Mouse (Mus musculus) MEL (cell line): ENCODE measurements at regions not wholly inside any gene's neighbourhood (a gene's known extent, or its start where the extent isn't known, plus 50 kb on each side); places are given as distances from the start of the nearest gene placed in this dataset.

Experiments used
- DNase-seq: peaks from one replicate; pipeline ENCODE4 v3.0.0; 2011; ENCODE audit warnings: low read depth, low spot score
- H3K27ac ChIP-seq: 2 replicates; pipeline ENCODE4 v1.5.1; 2012; ENCODE audit warnings: low read depth, mild to moderate bottlenecking, control low read depth, low read length, moderate library complexity; ENCODE audit not compliant: control insufficient read depth
- H3K27me3 ChIP-seq, 2 experiments: fragments of 150-350 bp in 1 of 2; sonication (generic) in 1 of 2; 2 replicates each; pipeline ENCODE4 v1.6.1; 2012; ENCODE audit warnings: low read length in 2 of 2, mild to moderate bottlenecking in 2 of 2, improper control_type of control experiment in 1 of 2, moderate library complexity in 1 of 2; ENCODE audit not compliant: insufficient read depth in 2 of 2, control insufficient read depth in 1 of 2
- H3K36me3 ChIP-seq, 2 experiments: 2 replicates each; pipeline ENCODE4 v1.6.1; 2012 to 2014; ENCODE audit warnings: low read length in 2 of 2, improper control_type of control experiment in 1 of 2, inconsistent platforms in 1 of 2, mild to moderate bottlenecking in 1 of 2; ENCODE audit not compliant: insufficient read depth in 2 of 2, control insufficient read depth in 1 of 2
- H3K4me1 ChIP-seq, 2 experiments: fragments of 150-350 bp in 1 of 2; sonication (generic) in 1 of 2; 2 replicates each; pipeline ENCODE4 v1.6.1; 2012; ENCODE audit warnings: low read length in 2 of 2, improper control_type of control experiment in 1 of 2, mild to moderate bottlenecking in 1 of 2; ENCODE audit not compliant: insufficient read depth in 2 of 2, control insufficient read depth in 1 of 2
- H3K4me3 ChIP-seq, 2 experiments: fragments of 150-350 bp in 1 of 2; sonication (generic) in 1 of 2; 2 replicates each; pipeline ENCODE4 v1.5.1; 2012; ENCODE audit warnings: low read depth in 2 of 2, low read length in 2 of 2, mild to moderate bottlenecking in 2 of 2, moderate library complexity in 2 of 2, control low read depth in 1 of 2, improper control_type of control experiment in 1 of 2; ENCODE audit not compliant: control insufficient read depth in 1 of 2, insufficient read depth in 1 of 2
- H3K79me2 ChIP-seq: 2 replicates; pipeline ENCODE4 v1.6.1; 2012; ENCODE audit warnings: mild to moderate bottlenecking, low read length, moderate library complexity; ENCODE audit not compliant: control insufficient read depth, poor library complexity, insufficient read depth
- H3K9ac ChIP-seq: 2 replicates; pipeline ENCODE4 v1.6.1; 2012; ENCODE audit warnings: low read depth, mild to moderate bottlenecking, control low read depth, low read length, moderate library complexity; ENCODE audit not compliant: control insufficient read depth, poor library complexity, severe bottlenecking
- H3K9me3 ChIP-seq: fragments of 150-350 bp; sonication (generic); replicated peaks from 2 replicates; pipeline ENCODE4 v1.6.1; 2012; ENCODE audit warnings: mild to moderate bottlenecking, low read length, improper control_type of control experiment, moderate library complexity; ENCODE audit not compliant: insufficient read depth
- CTCF ChIP-seq, 3 experiments: IDR thresholded peaks in 2 of 3; conservative IDR thresholded peaks in 1 of 3; 2 replicates each; pipeline ENCODE4 v1.5.1; 2011 to 2012; ENCODE audit warnings: low read length in 3 of 3, low read depth in 2 of 3, mild to moderate bottlenecking in 2 of 3, improper control_type of control experiment in 1 of 3, inconsistent platforms in 1 of 3, mixed read lengths in 1 of 3, moderate library complexity in 1 of 3; ENCODE audit not compliant: control insufficient read depth in 1 of 3, insufficient read depth in 1 of 3, poor library complexity in 1 of 3, severe bottlenecking in 1 of 3
- E2F4 ChIP-seq: IDR thresholded peaks from 2 replicates; pipeline ENCODE4 v1.6.1; 2011; ENCODE audit warnings: low read depth, low read length, improper control_type of control experiment, borderline replicate concordance
- ELF1 ChIP-seq: IDR thresholded peaks from 2 replicates; pipeline ENCODE4 v1.6.1; 2014; ENCODE audit warnings: low read depth, mild to moderate bottlenecking, inconsistent platforms, low read length, improper control_type of control experiment, moderate library complexity
- ETS1 ChIP-seq: IDR thresholded peaks from 2 replicates; pipeline ENCODE4 v1.6.1; 2012; ENCODE audit warnings: low read depth, mild to moderate bottlenecking, inconsistent platforms, low read length, improper control_type of control experiment, moderate library complexity
- GATA1 ChIP-seq: IDR thresholded peaks from 2 replicates; pipeline ENCODE4 v1.6.1; 2011; ENCODE audit warnings: low read depth, low read length, improper control_type of control experiment
- HCFC1 ChIP-seq: IDR thresholded peaks from 2 replicates; pipeline ENCODE4 v1.6.1; 2012; ENCODE audit warnings: low read depth, mild to moderate bottlenecking, inconsistent platforms, low read length, improper control_type of control experiment, moderate library complexity
- JUND ChIP-seq: IDR thresholded peaks from 2 replicates; pipeline ENCODE4 v1.6.1; 2011; ENCODE audit warnings: low read depth, mild to moderate bottlenecking, improper control_type of control experiment, low read length
- KAT2A ChIP-seq: conservative IDR thresholded peaks from 2 replicates; pipeline ENCODE4 v1.6.1; 2012; ENCODE audit warnings: low read depth, low read length, improper control_type of control experiment, inconsistent platforms
- MEF2A ChIP-seq: IDR thresholded peaks from 2 replicates; pipeline ENCODE4 v1.6.1; 2014; ENCODE audit warnings: low read depth, mild to moderate bottlenecking, inconsistent platforms, low read length, improper control_type of control experiment; ENCODE audit not compliant: poor library complexity, insufficient replicate concordance, severe bottlenecking; ENCODE audit errors: extremely low read depth
- MXI1 ChIP-seq: IDR thresholded peaks from 2 replicates; pipeline ENCODE4 v1.6.1; 2011; ENCODE audit warnings: mild to moderate bottlenecking, low read depth, low read length, improper control_type of control experiment
- MYB ChIP-seq: IDR thresholded peaks from 2 replicates; pipeline ENCODE4 v1.6.1; 2011; ENCODE audit warnings: mild to moderate bottlenecking, low read depth, low read length, improper control_type of control experiment
- MYC ChIP-seq: IDR thresholded peaks from 2 replicates; pipeline ENCODE4 v1.6.1; 2011; ENCODE audit warnings: low read depth, mild to moderate bottlenecking, low read length, improper control_type of control experiment, moderate library complexity
- NELFE ChIP-seq: IDR thresholded peaks from 2 replicates; pipeline ENCODE4 v1.6.1; 2011; ENCODE audit warnings: low read depth, low read length, improper control_type of control experiment
- NRF1 ChIP-seq: IDR thresholded peaks from 2 replicates; pipeline ENCODE4 v1.6.1; 2014; ENCODE audit warnings: low read depth, mild to moderate bottlenecking, inconsistent platforms, low read length, improper control_type of control experiment, moderate library complexity; ENCODE audit not compliant: poor library complexity, insufficient read depth, severe bottlenecking
- POLR2A ChIP-seq, 2 experiments: IDR thresholded peaks; 2 replicates each; pipeline ENCODE4 v1.6.1; 2011 to 2012; ENCODE audit warnings: low read length in 2 of 2, mild to moderate bottlenecking in 2 of 2, control low read depth in 1 of 2, improper control_type of control experiment in 1 of 2, low read depth in 1 of 2, moderate library complexity in 1 of 2; ENCODE audit not compliant: control insufficient read depth in 1 of 2, insufficient read depth in 1 of 2, poor library complexity in 1 of 2
- POLR2AphosphoS2 ChIP-seq: IDR thresholded peaks from 2 replicates; pipeline ENCODE4 v1.6.1; 2011; ENCODE audit warnings: low read length, improper control_type of control experiment
- POLR2AphosphoS5 ChIP-seq: IDR thresholded peaks from 2 replicates; pipeline ENCODE4 v1.6.1; 2012; ENCODE audit warnings: low read depth, borderline replicate concordance, mild to moderate bottlenecking, inconsistent platforms, low read length, moderate library complexity, mixed read lengths
- RCOR1 ChIP-seq: IDR thresholded peaks from 2 replicates; pipeline ENCODE4 v1.6.1; 2012; ENCODE audit warnings: low read depth, mild to moderate bottlenecking, inconsistent platforms, low read length, improper control_type of control experiment
- SIN3A ChIP-seq: IDR thresholded peaks from 2 replicates; pipeline ENCODE4 v1.6.1; 2012; ENCODE audit warnings: low read length, improper control_type of control experiment, inconsistent platforms
- TAL1 ChIP-seq: IDR thresholded peaks from 2 replicates; pipeline ENCODE4 v1.6.1; 2012; ENCODE audit warnings: mild to moderate bottlenecking, inconsistent platforms, low read length, moderate library complexity, mixed read lengths
- UBTF ChIP-seq: IDR thresholded peaks from 2 replicates; pipeline ENCODE4 v1.6.1; 2012; ENCODE audit warnings: low read depth, mild to moderate bottlenecking, inconsistent platforms, low read length, improper control_type of control experiment, moderate library complexity, borderline replicate concordance; ENCODE audit not compliant: insufficient read depth
- ZKSCAN1 ChIP-seq: IDR thresholded peaks from 2 replicates; pipeline ENCODE4 v1.6.1; 2012; ENCODE audit warnings: low read depth, mild to moderate bottlenecking, inconsistent platforms, low read length, improper control_type of control experiment, moderate library complexity

GRCm38 (mm10) chr3:18295921-18296320, 347.7 kb downstream of the Cypt12 start:
- no peak overlapping the region for H3K9ac ChIP-seq
- TF ChIP-seq E2F4, result no peak
- TF ChIP-seq MEF2A, result no peak
- TF ChIP-seq NELFE, result no peak
- no peak for TF ChIP-seq NRF1
- TF ChIP-seq, all 39 proteins: peak for 0
- no peaks in the 10 kb centered on the region for H3K36me3 ChIP-seq
- H3K9me3 ChIP-seq, result no peaks in the 10 kb centered on the region
- H3K4me3 ChIP-seq, result no peak overlapping the region
- no peaks in the 10 kb centered on the region for H3K4me1 ChIP-seq
- H3K27me3 ChIP-seq, result no peaks in the 10 kb centered on the region
- H3K27ac ChIP-seq, result no peak overlapping the region
- no peaks in the 10 kb centered on the region for H3K79me2 ChIP-seq
- DNase-seq, result no peak

DNA sequence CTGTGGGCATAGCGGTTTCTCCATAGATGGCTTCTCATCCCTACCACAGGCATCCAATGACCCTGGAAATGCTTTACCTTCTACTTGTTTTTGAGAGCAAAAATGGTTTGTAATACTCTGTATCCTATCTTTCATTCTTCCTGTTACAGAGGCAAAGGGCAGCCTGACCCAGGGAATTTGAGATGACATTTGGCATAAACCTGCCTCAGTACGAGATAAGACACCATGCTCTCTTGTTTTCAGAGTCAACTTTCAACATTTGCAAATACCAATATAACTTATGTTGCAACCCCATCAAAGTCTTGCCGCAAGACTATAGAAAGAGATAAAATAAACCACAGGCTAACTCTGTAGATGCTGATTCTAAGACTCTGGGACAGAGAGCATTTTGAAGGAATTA, 350.5 kb downstream of the Cypt12 start:
- H3K79me2 ChIP-seq, result no peaks in the 10 kb centered on the region
- no peaks in the 10 kb centered on the region for H3K27me3 ChIP-seq
- no peaks in the 10 kb centered on the region for H3K36me3 ChIP-seq
- H3K4me3 ChIP-seq, result no peak overlapping the region
- TF ChIP-seq MXI1 (no peak), HCFC1 (no peak), ETS1 (no peak), SIN3A (no peak), MYC (no peak), KAT2A (no peak), ZKSCAN1 (no peak), NRF1 (no peak), UBTF (no peak), JUND (no peak), CTCF (IDR thresholded peaks at IDR 0.05 in 2 of 3, conservative IDR thresholded peaks at IDR 0.05 in 1 of 3; ENCODE audit: control insufficient read depth in 1 of 3, insufficient read depth in 1 of 3, low read depth in 2 of 3, low read length in 3 of 3, poor library complexity in 1 of 3, severe bottlenecking in 1 of 3) (no peak), GATA1 (no peak)
- H3K9ac ChIP-seq, result no peak overlapping the region
- no peaks in the 10 kb centered on the region for H3K4me1 ChIP-seq
- H3K27ac ChIP-seq, result no peak overlapping the region
- H3K9me3 ChIP-seq, result no peaks in the 10 kb centered on the region
- no peak for DNase-seq

GRCm38 (mm10) chr3:18299502-18299901, 351.3 kb downstream of the Cypt12 start:
- no peaks in the 10 kb centered on the region for H3K9me3 ChIP-seq
- no peaks in the 10 kb centered on the region for H3K36me3 ChIP-seq
- no peak for DNase-seq
- no peaks in the 10 kb centered on the region for H3K79me2 ChIP-seq
- H3K27ac ChIP-seq, result no peak overlapping the region
- H3K27me3 ChIP-seq, result no peaks in the 10 kb centered on the region
- no peak overlapping the region for H3K4me3 ChIP-seq
- H3K9ac ChIP-seq, result no peak overlapping the region
- H3K4me1 ChIP-seq, result no peaks in the 10 kb centered on the region
- TF ChIP-seq ELF1 (no peak), MXI1 (no peak), POLR2A (IDR thresholded peaks at IDR 0.05; ENCODE audit: control insufficient read depth in 1 of 2, insufficient read depth in 1 of 2, low read depth in 1 of 2, low read length in 2 of 2, poor library complexity in 1 of 2) (no peak), GATA1 (no peak), TAL1 (no peak), MYB (no peak), POLR2AphosphoS5 (no peak), MEF2A (no peak), RCOR1 (no peak), POLR2AphosphoS2 (no peak)
